Mouse (Mus musculus): Measurements from ENCODE around the gene Arhgef12. TPM values are rescaled to one million over a fixed set of nuclear protein-coding genes. Genes with fewer than 3 reads are reported as not detected.

The Arhgef12 gene
- total RNA-seq, 1 experiment = 23.2 TPM

DNA sequence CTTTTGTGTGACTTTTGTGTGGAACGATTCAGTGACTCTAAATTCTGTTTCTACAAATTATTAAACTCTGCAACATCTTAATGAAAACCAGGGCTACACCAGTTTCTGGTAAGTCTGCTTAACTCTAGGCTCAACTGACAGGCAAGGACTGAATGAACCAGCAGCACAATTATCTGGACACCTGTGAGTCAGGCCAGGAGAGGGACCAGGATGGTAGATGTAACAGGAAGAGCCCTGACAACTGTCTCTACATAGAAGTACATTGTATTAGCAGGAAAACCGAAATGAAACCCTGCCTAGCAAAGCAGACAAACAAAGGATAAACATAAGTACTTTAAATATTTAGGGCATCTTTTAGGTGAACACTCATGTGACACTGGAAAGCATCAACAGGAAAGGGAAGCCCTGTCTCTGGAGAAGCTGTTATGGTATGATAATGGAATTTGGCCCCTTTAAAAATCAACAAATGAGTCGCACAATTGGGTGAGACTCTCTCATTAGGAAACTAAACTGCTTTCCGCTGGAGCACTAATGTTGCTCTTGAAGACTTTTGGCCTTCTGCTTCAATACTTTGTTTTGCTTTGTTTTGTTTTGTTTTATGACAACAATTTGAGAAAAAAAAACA, 3.3 kb downstream of the Arhgef12 start:
- no peaks in the 10 kb centered on the region for H3K9me3 ChIP-seq (ENCODE audit: control insufficient read depth, insufficient read depth, low read depth, low read length)
- no peak overlapping the region for H3K4me3 ChIP-seq (ENCODE audit: insufficient read depth in 1 of 2, low read depth in 1 of 2, low read length in 2 of 2, poor library complexity in 1 of 2, severe bottlenecking in 1 of 2)
- TF ChIP-seq ZC3H11A (IDR thresholded peaks at IDR 0.05; ENCODE audit: borderline replicate concordance, low read depth, low read length) (no peak), CHD2 (IDR thresholded peaks at IDR 0.05; ENCODE audit: low read depth, low read length) (no peak), MAFK (IDR thresholded peaks at IDR 0.05; ENCODE audit: insufficient read depth, low read depth, low read length) (no peak), HCFC1 (IDR thresholded peaks at IDR 0.05; ENCODE audit: borderline replicate concordance, insufficient read depth, low read length) (no peak), ZNF384 (IDR thresholded peaks at IDR 0.05; ENCODE audit: low read depth, low read length) (no peak)
- peaks cover 3 to 7% of the 10 kb centered on the region in 2 experiments for H3K4me1 ChIP-seq (ENCODE audit: control insufficient read depth in 2 of 2, insufficient read depth in 2 of 2, low read length in 2 of 2, poor library complexity in 1 of 2)
- in situ Hi-C loops (cut with MboI; ENCODE audit: low sequenced_read_pairs in 2 of 2, unreplicated experiment in 2 of 2) = no loop called here
- H3K36me3 ChIP-seq (ENCODE audit: control insufficient read depth, insufficient read depth, low read length, poor library complexity, severe bottlenecking) = no peaks in the 10 kb centered on the region; the same call in 1 of the 2 replicates
- no peak overlapping the region for H3K27ac ChIP-seq (ENCODE audit: insufficient read depth, low read depth, low read length, poor library complexity, severe bottlenecking)
- no peak for DNase-seq (ENCODE audit: low read depth, low spot score)
- H3K9ac ChIP-seq (ENCODE audit: insufficient read depth, low read depth, low read length, poor library complexity, severe bottlenecking) = no peak overlapping the region

DNA sequence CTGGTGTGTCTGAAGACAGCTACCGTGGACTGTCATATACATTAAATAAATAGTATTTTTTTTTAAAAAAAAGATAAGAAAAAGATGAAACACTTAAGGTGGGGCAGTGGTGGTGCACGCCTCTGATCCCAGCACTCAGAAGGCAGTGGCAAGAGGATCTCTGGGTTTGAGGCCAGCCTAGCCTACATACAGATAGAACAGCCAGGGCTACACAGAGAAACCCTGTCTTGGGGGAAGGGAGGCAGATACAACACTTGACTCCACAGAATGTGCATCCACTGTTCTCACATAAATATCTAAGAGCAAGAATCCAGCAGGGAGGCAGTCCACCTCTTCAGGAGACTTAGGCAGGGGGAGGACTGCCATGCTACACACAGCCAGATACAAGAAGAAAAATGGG, 4.1 kb downstream of the Arhgef12 start:
- H3K36me3 ChIP-seq (ENCODE audit: control insufficient read depth, insufficient read depth, low read length, poor library complexity, severe bottlenecking) = no peaks in the 10 kb centered on the region; the same call in 1 of the 2 replicates
- no peak for DNase-seq (ENCODE audit: low read depth, low spot score)
- H3K9me3 ChIP-seq (ENCODE audit: control insufficient read depth, insufficient read depth, low read depth, low read length) = no peaks in the 10 kb centered on the region
- no peak overlapping the region for H3K27ac ChIP-seq (ENCODE audit: insufficient read depth, low read depth, low read length, poor library complexity, severe bottlenecking)
- TF ChIP-seq HCFC1 (IDR thresholded peaks at IDR 0.05; ENCODE audit: borderline replicate concordance, insufficient read depth, low read length) = no peak
- TF ChIP-seq ZNF384 (IDR thresholded peaks at IDR 0.05; ENCODE audit: low read depth, low read length) = no peak
- in situ Hi-C loops (cut with MboI; ENCODE audit: low sequenced_read_pairs in 2 of 2, unreplicated experiment in 2 of 2) = no loop called here
- H3K9ac ChIP-seq (ENCODE audit: insufficient read depth, low read depth, low read length, poor library complexity, severe bottlenecking) = no peak overlapping the region; the same call in 1 of the 2 replicates
- peaks cover 3% of the 10 kb centered on the region in 2 experiments; a peak in 3 of 4 replicates for H3K4me1 ChIP-seq (ENCODE audit: control insufficient read depth in 2 of 2, insufficient read depth in 2 of 2, low read length in 2 of 2, poor library complexity in 1 of 2)
- no peak overlapping the region for H3K4me3 ChIP-seq (ENCODE audit: insufficient read depth in 1 of 2, low read depth in 1 of 2, low read length in 2 of 2, poor library complexity in 1 of 2, severe bottlenecking in 1 of 2)

- TF ChIP-seq CHD2 (IDR thresholded peaks at IDR 0.05; ENCODE audit: low read depth, low read length) (no peak), ZC3H11A (IDR thresholded peaks at IDR 0.05; ENCODE audit: borderline replicate concordance, low read depth, low read length) (no peak), ZNF384 (IDR thresholded peaks at IDR 0.05; ENCODE audit: low read depth, low read length) (no peak), MAFK (IDR thresholded peaks at IDR 0.05; ENCODE audit: insufficient read depth, low read depth, low read length) (no peak), HCFC1 (IDR thresholded peaks at IDR 0.05; ENCODE audit: borderline replicate concordance, insufficient read depth, low read length) (no peak)
- peaks cover 2 to 3% of the 10 kb centered on the region in 2 experiments; a peak in 3 of 4 replicates for H3K4me1 ChIP-seq (ENCODE audit: control insufficient read depth in 2 of 2, insufficient read depth in 2 of 2, low read length in 2 of 2, poor library complexity in 1 of 2)
- H3K9me3 ChIP-seq (ENCODE audit: control insufficient read depth, insufficient read depth, low read depth, low read length) = no peaks in the 10 kb centered on the region
- no peaks in the 10 kb centered on the region; the same call in 1 of the 2 replicates for H3K36me3 ChIP-seq (ENCODE audit: control insufficient read depth, insufficient read depth, low read length, poor library complexity, severe bottlenecking)
- no peak overlapping the region for H3K9ac ChIP-seq (ENCODE audit: insufficient read depth, low read depth, low read length, poor library complexity, severe bottlenecking)
- in situ Hi-C loops (cut with MboI; ENCODE audit: low sequenced_read_pairs in 2 of 2, unreplicated experiment in 2 of 2) = no loop called here
- no peak for DNase-seq (ENCODE audit: low read depth, low spot score)
- no peak overlapping the region for H3K4me3 ChIP-seq (ENCODE audit: insufficient read depth in 1 of 2, low read depth in 1 of 2, low read length in 2 of 2, poor library complexity in 1 of 2, severe bottlenecking in 1 of 2)
- H3K27ac ChIP-seq (ENCODE audit: insufficient read depth, low read depth, low read length, poor library complexity, severe bottlenecking) = no peak overlapping the region
These were observed 5.0 kb downstream of the Arhgef12 start for GRCm38 (mm10) chr9:43101936-43102595.

GRCm38 (mm10) chr9:43098922-43099321, 8.1 kb downstream of the Arhgef12 start:
- Histone ChIP-seq H3K27ac (ENCODE audit: insufficient read depth, low read depth, low read length, poor library complexity, severe bottlenecking) (no peak overlapping the region), H3K9me3 (ENCODE audit: control insufficient read depth, insufficient read depth, low read depth, low read length) (no peaks in the 10 kb centered on the region), H3K36me3 (ENCODE audit: control insufficient read depth, insufficient read depth, low read length, poor library complexity, severe bottlenecking) (no peaks in the 10 kb centered on the region; the same call in 1 of the 2 replicates), H3K4me1 (ENCODE audit: control insufficient read depth in 2 of 2, insufficient read depth in 2 of 2, low read length in 2 of 2, poor library complexity in 1 of 2) (peaks cover 2% of the 10 kb centered on the region in 2 experiments; a peak in 2 of 4 replicates), H3K4me3 (ENCODE audit: insufficient read depth in 1 of 2, low read depth in 1 of 2, low read length in 2 of 2, poor library complexity in 1 of 2, severe bottlenecking in 1 of 2) (no peak overlapping the region), H3K9ac (ENCODE audit: insufficient read depth, low read depth, low read length, poor library complexity, severe bottlenecking) (no peak overlapping the region)
- in situ Hi-C loops (cut with MboI; ENCODE audit: low sequenced_read_pairs in 2 of 2, unreplicated experiment in 2 of 2) = no loop called here
- no peak for DNase-seq (ENCODE audit: low read depth, low spot score)
- TF ChIP-seq CHD2 (IDR thresholded peaks at IDR 0.05; ENCODE audit: low read depth, low read length) (no peak), ZNF384 (IDR thresholded peaks at IDR 0.05; ENCODE audit: low read depth, low read length) (no peak), ZC3H11A (IDR thresholded peaks at IDR 0.05; ENCODE audit: borderline replicate concordance, low read depth, low read length) (no peak), HCFC1 (IDR thresholded peaks at IDR 0.05; ENCODE audit: borderline replicate concordance, insufficient read depth, low read length) (no peak), MAFK (IDR thresholded peaks at IDR 0.05; ENCODE audit: insufficient read depth, low read depth, low read length) (no peak)

All from ES-E14 (cell line).